Mouse (Mus musculus) c-Kit-positive CD71-negative TER-119-negative erythroid progenitor cells, embryonic 14.5 days (primary cell): Measurements from ENCODE around the gene Ackr3.

Experiments used
- DNase-seq: peaks from one replicate; pipeline ENCODE4 v3.0.0-alpha.2; 2013; ENCODE audit warnings: low read depth

Ackr3 gene

GRCm38 (mm10) chr1:90228323-90228697, 24.5 kb downstream of the Ackr3 start:
- DNase-seq, result no peak

GRCm38 (mm10) chr1:90230611-90231010, 26.8 kb downstream of the Ackr3 start:
- no peak for DNase-seq

GRCm38 (mm10) chr1:90231591-90232490, 28.1 kb downstream of the Ackr3 start:
- DNase-seq, result no peak

- DNase-seq, result no peak
Observed at GRCm38 (mm10) chr1:90232491-90232885, 28.7 kb downstream of the Ackr3 start.

GRCm38 (mm10) chr1:90234620-90235054, 30.9 kb downstream of the Ackr3 start:
- DNase-seq, result no peak

GRCm38 (mm10) chr1:90236640-90237039, 32.9 kb downstream of the Ackr3 start:
- no peak for DNase-seq

- no peak for DNase-seq
Observed at GRCm38 (mm10) chr1:90238095-90238888, 34.5 kb downstream of the Ackr3 start.

- no peak for DNase-seq
Observed at GRCm38 (mm10) chr1:90239336-90240225, 35.8 kb downstream of the Ackr3 start.

GRCm38 (mm10) chr1:90240287-90240686, 36.5 kb downstream of the Ackr3 start:
- DNase-seq, result no peak

GRCm38 (mm10) chr1:90242444-90242989, 38.7 kb downstream of the Ackr3 start:
- no peak for DNase-seq

- no peak for DNase-seq
Observed at GRCm38 (mm10) chr1:90244537-90244936, 40.8 kb downstream of the Ackr3 start.

GRCm38 (mm10) chr1:90245533-90245932, 41.8 kb downstream of the Ackr3 start:
- no peak for DNase-seq

GRCm38 (mm10) chr1:90246035-90246434, 42.3 kb downstream of the Ackr3 start:
- no peak for DNase-seq

- no peak for DNase-seq
Observed at GRCm38 (mm10) chr1:90246800-90247199, 43.0 kb downstream of the Ackr3 start.

GRCm38 (mm10) chr1:90247234-90247633, 43.5 kb downstream of the Ackr3 start:
- no peak for DNase-seq

GRCm38 (mm10) chr1:90247756-90248541, 44.2 kb downstream of the Ackr3 start:
- DNase-seq, result no peak

- no peak for DNase-seq
Observed at GRCm38 (mm10) chr1:90248966-90249735, 45.4 kb downstream of the Ackr3 start.

- DNase-seq, result no peak
Observed at GRCm38 (mm10) chr1:90250419-90250818, 46.6 kb downstream of the Ackr3 start.

GRCm38 (mm10) chr1:90251156-90251555, 47.4 kb downstream of the Ackr3 start:
- DNase-seq, result no peak

- DNase-seq, result no peak
Observed at GRCm38 (mm10) chr1:90253465-90253864, 49.7 kb downstream of the Ackr3 start.
